Mouse (Mus musculus): ENCODE measurements around the gene Cers2. TPM values are rescaled to one million over a fixed set of nuclear protein-coding genes. Genes with fewer than 3 reads are reported as not detected.
"Not testable (repeated sequence)": the region's sequence is repeated elsewhere in the genome, so short reads cannot be mapped to it uniquely, and the experiment has no call there.

The Cers2 gene
- polyA plus RNA-seq, 1 experiment: 89.6 TPM

DNA sequence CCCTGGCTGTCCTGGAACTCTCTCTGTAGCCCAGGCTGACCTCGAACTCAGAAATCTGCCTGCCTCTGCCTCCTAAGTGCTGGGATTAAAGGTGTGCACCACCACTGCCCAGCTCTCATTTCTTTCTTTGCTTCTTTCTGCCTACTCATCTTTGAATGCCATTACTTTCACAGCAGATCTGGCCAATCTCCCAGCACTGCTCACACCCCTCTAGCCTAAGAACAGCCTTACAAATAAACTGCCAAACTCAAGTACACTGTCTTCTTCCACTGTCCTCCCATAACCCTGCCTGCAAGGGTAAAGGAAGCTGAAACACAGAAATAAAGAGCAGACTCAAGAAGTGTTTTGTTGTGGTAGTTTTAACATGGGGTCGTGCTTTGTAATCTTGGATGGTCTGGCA lies 43.2 kb downstream of the Cers2 start:
- TF ChIP-seq CTCF (IDR thresholded peaks at IDR 0.05; ENCODE audit: borderline replicate concordance, extremely low read depth, insufficient read depth, insufficient read length) (no peak), POLR2A (IDR thresholded peaks at IDR 0.05; ENCODE audit: borderline replicate concordance, extremely low read depth, insufficient read depth, insufficient read length, poor library complexity, severe bottlenecking) (no peak)
- DNase-seq (ENCODE audit: low read depth): no peak

DNA sequence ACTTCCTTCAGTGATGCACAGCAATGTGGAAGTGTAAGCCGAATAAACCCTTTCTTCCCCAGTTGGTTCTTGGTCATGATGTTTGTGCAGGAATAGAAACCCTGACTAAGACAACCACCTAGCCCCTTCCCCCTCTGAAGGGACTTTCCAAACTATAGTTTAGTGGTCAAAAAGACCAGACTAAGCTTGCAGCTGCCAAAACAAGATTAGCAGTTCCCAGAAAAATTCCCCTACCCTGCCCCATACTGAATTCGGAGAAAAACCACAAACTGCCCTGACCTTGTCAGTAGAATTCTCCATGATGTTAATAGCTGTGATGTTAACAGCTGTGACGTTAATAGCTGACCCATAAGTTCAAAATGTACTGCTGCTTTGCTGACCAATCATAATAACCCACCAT lies 45.7 kb downstream of the Cers2 start:
- DNase-seq (ENCODE audit: low read depth): not testable (repeated sequence)

DNA sequence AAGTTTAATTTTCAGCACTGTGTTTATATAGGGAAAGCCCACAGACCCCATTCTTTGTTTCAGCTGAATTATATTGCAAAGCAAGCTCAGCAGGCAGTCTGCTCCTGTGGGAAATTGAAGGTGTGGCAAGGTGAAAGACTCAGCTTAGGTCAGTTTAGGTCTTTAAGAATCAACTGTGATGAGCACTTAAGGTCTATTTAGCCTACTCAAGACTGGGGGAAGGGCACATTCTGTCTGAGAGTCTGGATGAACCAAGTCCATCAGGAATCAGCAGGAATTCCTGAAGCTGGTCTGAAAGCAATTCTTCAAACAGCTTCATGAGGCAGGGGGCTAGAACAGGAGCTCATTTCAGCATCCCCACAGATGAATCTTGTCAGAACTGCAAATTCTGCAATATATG lies 55.5 kb downstream of the Cers2 start:
- DNase-seq (ENCODE audit: low read depth): no peak
- no peak for TF ChIP-seq CTCF (IDR thresholded peaks at IDR 0.05; ENCODE audit: borderline replicate concordance, extremely low read depth, insufficient read depth, insufficient read length)
- TF ChIP-seq POLR2A (IDR thresholded peaks at IDR 0.05; ENCODE audit: borderline replicate concordance, extremely low read depth, insufficient read depth, insufficient read length, poor library complexity, severe bottlenecking): no peak

Other genes starting within 250 kb of the Cers2 start
- 30.4 and 31.6 TPM in 2 replicates for gene Pip5k1a, start 207.9 kb upstream of the Cers2 start, polyA plus RNA-seq (2012; rRNA removed)
- 159 and 173 TPM in 2 replicates for gene Vps72, start 203.8 kb upstream of the Cers2 start, polyA plus RNA-seq (2012; rRNA removed)
- 1.5 and 2.1 TPM in 2 replicates for gene Tmod4, start 190.3 kb upstream of the Cers2 start, polyA plus RNA-seq (2012; rRNA removed)
- 101 and 136 TPM in 2 replicates for gene Scnm1, start 180.8 kb upstream of the Cers2 start, polyA plus RNA-seq (2012; rRNA removed)
- 23.7 and 27.4 TPM in 2 replicates for gene Lysmd1, start 180.7 kb upstream of the Cers2 start, polyA plus RNA-seq (2012; rRNA removed)
- gene Tnfaip8l2, start 172.4 kb upstream of the Cers2 start, polyA plus RNA-seq (2012; rRNA removed): 2.3 and 2.4 TPM in 2 replicates
- gene Sema6c, start 154.3 kb upstream of the Cers2 start, polyA plus RNA-seq (2012; rRNA removed): 138 and 164 TPM in 2 replicates
- 14.4 and 14.7 TPM in 2 replicates for gene Gabpb2, start 96.9 kb upstream of the Cers2 start, polyA plus RNA-seq (2012; rRNA removed)
- gene Cdc42se1, start 86.1 kb upstream of the Cers2 start, polyA plus RNA-seq (2012; rRNA removed): 62.5 and 80.3 TPM in 2 replicates
- gene Mllt11, start 82.6 kb upstream of the Cers2 start, polyA plus RNA-seq (2012; rRNA removed): 784 and 825 TPM in 2 replicates
- 0.25 and 0.26 TPM in 2 replicates for gene Gm128, start 73.2 kb upstream of the Cers2 start, polyA plus RNA-seq (2012; rRNA removed)
- 0.53 and 0.64 TPM in 2 replicates for gene Bnipl, start 63.6 kb upstream of the Cers2 start, polyA plus RNA-seq (2012; rRNA removed)
- 48.7 and 53.3 TPM in 2 replicates for gene Mindy1, start 33.4 kb upstream of the Cers2 start, polyA plus RNA-seq (2012; rRNA removed)
- gene Prune1, start 32.7 kb upstream of the Cers2 start, polyA plus RNA-seq (2012; rRNA removed): 64.6 and 72.9 TPM in 2 replicates
- 1.4 and 1.6 TPM in 2 replicates for gene Anxa9, start 7.6 kb upstream of the Cers2 start, polyA plus RNA-seq (2012; rRNA removed)
- 60.7 and 60.8 TPM in 2 replicates for gene Setdb1, start 42.4 kb downstream of the Cers2 start, polyA plus RNA-seq (2012; rRNA removed)
- gene 4930558C23Rik, start 88.0 kb downstream of the Cers2 start, polyA plus RNA-seq (2012; rRNA removed): not detected in 2 replicates
- gene Arnt, start 119.6 kb downstream of the Cers2 start, polyA plus RNA-seq (2012; rRNA removed): 31.6 and 36.6 TPM in 2 replicates
- gene Ctsk, start 184.5 kb downstream of the Cers2 start, polyA plus RNA-seq (2012; rRNA removed): 7.2 and 10.6 TPM in 2 replicates
- gene Ctss, start 212.0 kb downstream of the Cers2 start, polyA plus RNA-seq (2012; rRNA removed): 5.0 and 7.3 TPM in 2 replicates
- gene Hormad1, start 244.9 kb downstream of the Cers2 start, polyA plus RNA-seq (2012; rRNA removed): not detected in 2 replicates